Mouse (Mus musculus): Measurements from ENCODE around the gene Map2k6. TPM values are rescaled to one million over a fixed set of nuclear protein-coding genes. Genes with fewer than 3 reads are reported as not detected.

Map2k6 gene
- polyA plus RNA-seq, 1 experiment from 2014 or later: 25.4 TPM

- no peaks in the 10 kb centered on the region; the same call in 1 of the 2 replicates for H3K36me3 ChIP-seq (ENCODE audit: insufficient read depth)
- 69% methylated on average over 6 of the region's 6 CpGs for WGBS
- TF ChIP-seq CTCF (IDR thresholded peaks at IDR 0.05; ENCODE audit: low read depth): no peak
- no peaks in the 10 kb centered on the region for H3K27me3 ChIP-seq (ENCODE audit: insufficient read depth, low read length)
- H3K9me3 ChIP-seq (ENCODE audit: low read depth, low read length): no peaks in the 10 kb centered on the region
- H3K4me1 ChIP-seq (ENCODE audit: insufficient read depth): no peaks in the 10 kb centered on the region
- no peak overlapping the region for H3K4me3 ChIP-seq (ENCODE audit: low read depth, low read length)
- DNase-seq (no peak), ATAC-seq (ENCODE audit: insufficient read depth) (no peak)
- no peak overlapping the region for H3K27ac ChIP-seq (ENCODE audit: low read depth)
- H3K9ac ChIP-seq: no peak overlapping the region
- no peak overlapping the region for H3K4me2 ChIP-seq
Measured at GRCm38 (mm10) chr11:110485081-110485480, 86.2 kb downstream of the Map2k6 start.

GRCm38 (mm10) chr11:110487796-110488195 is 88.9 kb downstream of the Map2k6 start:
- Histone ChIP-seq H3K9ac (no peak overlapping the region), H3K27ac (ENCODE audit: low read depth) (no peak overlapping the region), H3K4me3 (ENCODE audit: low read depth, low read length) (no peak overlapping the region), H3K27me3 (ENCODE audit: insufficient read depth, low read length) (no peaks in the 10 kb centered on the region), H3K4me1 (ENCODE audit: insufficient read depth) (no peaks in the 10 kb centered on the region), H3K4me2 (no peak overlapping the region), H3K36me3 (ENCODE audit: insufficient read depth) (peaks cover 11% of the 10 kb centered on the region; the same call in 1 of the 2 replicates), H3K9me3 (ENCODE audit: low read depth, low read length) (no peaks in the 10 kb centered on the region)
- DNase-seq (no peak), ATAC-seq (ENCODE audit: insufficient read depth) (no peak)
- WGBS: 86% methylated on average over 6 of the region's 6 CpGs
- TF ChIP-seq CTCF (IDR thresholded peaks at IDR 0.05; ENCODE audit: low read depth): no peak

GRCm38 (mm10) chr11:110488301-110488700 is 89.4 kb downstream of the Map2k6 start:
- no peak for TF ChIP-seq CTCF (IDR thresholded peaks at IDR 0.05; ENCODE audit: low read depth)
- Histone ChIP-seq H3K4me3 (ENCODE audit: low read depth, low read length) (no peak overlapping the region), H3K4me1 (ENCODE audit: insufficient read depth) (no peaks in the 10 kb centered on the region), H3K27me3 (ENCODE audit: insufficient read depth, low read length) (no peaks in the 10 kb centered on the region), H3K9ac (no peak overlapping the region), H3K9me3 (ENCODE audit: low read depth, low read length) (no peaks in the 10 kb centered on the region), H3K36me3 (ENCODE audit: insufficient read depth) (peaks cover 14% of the 10 kb centered on the region; the same call in 1 of the 2 replicates), H3K4me2 (no peak overlapping the region), H3K27ac (ENCODE audit: low read depth) (no peak overlapping the region)
- DNase-seq (no peak), ATAC-seq (ENCODE audit: insufficient read depth) (no peak)
- 91% methylated on average over 7 of the region's 7 CpGs for WGBS

- Histone ChIP-seq H3K9me3 (ENCODE audit: low read depth, low read length) (no peaks in the 10 kb centered on the region), H3K27me3 (ENCODE audit: insufficient read depth, low read length) (no peaks in the 10 kb centered on the region), H3K4me1 (ENCODE audit: insufficient read depth) (no peaks in the 10 kb centered on the region), H3K4me3 (ENCODE audit: low read depth, low read length) (no peak overlapping the region), H3K9ac (no peak overlapping the region), H3K4me2 (no peak overlapping the region), H3K36me3 (ENCODE audit: insufficient read depth) (peaks cover 45% of the 10 kb centered on the region), H3K27ac (ENCODE audit: low read depth) (no peak overlapping the region)
- ATAC-seq (ENCODE audit: insufficient read depth) (no peak), DNase-seq (no peak)
- TF ChIP-seq CTCF (IDR thresholded peaks at IDR 0.05; ENCODE audit: low read depth): no peak
- WGBS: 74% methylated on average over 4 of the region's 4 CpGs
Measured at GRCm38 (mm10) chr11:110495323-110496060, 96.6 kb downstream of the Map2k6 start.

- DNase-seq: peak; percentile 77
- no peak for ATAC-seq (ENCODE audit: insufficient read depth)
Measured at GRCm38 (mm10) chr11:110496061-110496446, 97.1 kb downstream of the Map2k6 start.

GRCm38 (mm10) chr11:110497743-110498142 is 98.8 kb downstream of the Map2k6 start:
- no peak for TF ChIP-seq CTCF (IDR thresholded peaks at IDR 0.05; ENCODE audit: low read depth)
- Histone ChIP-seq H3K4me2 (no peak overlapping the region), H3K27me3 (ENCODE audit: insufficient read depth, low read length) (no peaks in the 10 kb centered on the region), H3K27ac (ENCODE audit: low read depth) (no peak overlapping the region), H3K36me3 (ENCODE audit: insufficient read depth) (peaks cover 46% of the 10 kb centered on the region), H3K4me1 (ENCODE audit: insufficient read depth) (no peaks in the 10 kb centered on the region), H3K4me3 (ENCODE audit: low read depth, low read length) (no peak overlapping the region), H3K9ac (no peak overlapping the region), H3K9me3 (ENCODE audit: low read depth, low read length) (no peaks in the 10 kb centered on the region)
- DNase-seq (no peak), ATAC-seq (ENCODE audit: insufficient read depth) (no peak)
- 86% methylated on average over 8 of the region's 8 CpGs for WGBS

More at GRCm38 (mm10) chr11:110496061-110496446, 97.1 kb downstream of the Map2k6 start:
- H3K4me2 ChIP-seq: no peak overlapping the region
- no peak overlapping the region for H3K4me3 ChIP-seq (ENCODE audit: low read depth, low read length)
- no peak overlapping the region for H3K27ac ChIP-seq (ENCODE audit: low read depth)
- peaks cover 51% of the 10 kb centered on the region for H3K36me3 ChIP-seq (ENCODE audit: insufficient read depth)
- no peaks in the 10 kb centered on the region for H3K4me1 ChIP-seq (ENCODE audit: insufficient read depth)
- WGBS: 53% methylated on average over 12 of the region's 12 CpGs
- peak; percentile 72 for TF ChIP-seq CTCF (IDR thresholded peaks at IDR 0.05; ENCODE audit: low read depth)
- no peak overlapping the region for H3K9ac ChIP-seq
- no peaks in the 10 kb centered on the region for H3K9me3 ChIP-seq (ENCODE audit: low read depth, low read length)
- H3K27me3 ChIP-seq (ENCODE audit: insufficient read depth, low read length): no peaks in the 10 kb centered on the region

- H3K27ac ChIP-seq (ENCODE audit: low read depth): no peak overlapping the region
- TF ChIP-seq CTCF (IDR thresholded peaks at IDR 0.05; ENCODE audit: low read depth): peak; percentile 81
- 45% methylated on average over 6 of the region's 6 CpGs for WGBS
- no peak overlapping the region for H3K4me3 ChIP-seq (ENCODE audit: low read depth, low read length)
- H3K4me2 ChIP-seq: no peak overlapping the region
- peak; percentile 59 for ATAC-seq (ENCODE audit: insufficient read depth)
- H3K27me3 ChIP-seq (ENCODE audit: insufficient read depth, low read length): no peaks in the 10 kb centered on the region
- H3K9ac ChIP-seq: no peak overlapping the region
- DNase-seq: peak; percentile 81
- no peaks in the 10 kb centered on the region for H3K4me1 ChIP-seq (ENCODE audit: insufficient read depth)
- peaks cover 38% of the 10 kb centered on the region for H3K36me3 ChIP-seq (ENCODE audit: insufficient read depth)
- H3K9me3 ChIP-seq (ENCODE audit: low read depth, low read length): no peaks in the 10 kb centered on the region
Measured at GRCm38 (mm10) chr11:110498651-110499213, 99.8 kb downstream of the Map2k6 start.
